Mouse (Mus musculus) layer of hippocampus, adult 9-10 months (tissue): ENCODE data around the gene Pgrmc1.

Experiments used
- DNase-seq: peaks from one replicate; pipeline ENCODE4 v3.0.0; 2022; ENCODE audit warnings: low spot score

The Pgrmc1 gene

DNA sequence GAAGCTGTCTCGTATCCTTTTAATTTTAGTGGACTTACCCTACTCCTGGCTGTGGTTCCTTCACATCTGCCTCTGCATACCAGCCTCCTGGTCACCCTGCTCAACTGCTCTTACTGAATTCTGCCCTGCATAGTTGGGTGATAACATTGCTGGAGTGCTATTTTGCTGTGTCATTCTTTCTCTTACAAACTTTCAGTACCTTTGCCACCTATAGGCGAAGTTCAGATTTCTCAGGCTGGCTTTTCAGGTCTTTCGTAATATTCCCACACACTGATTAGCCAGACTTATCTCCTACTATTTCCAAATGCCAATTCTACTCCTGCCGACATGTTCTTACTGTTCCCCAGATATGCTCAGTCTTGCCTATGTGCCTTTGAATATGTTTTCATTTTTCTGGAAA lies 6.0 kb downstream of the Pgrmc1 start:
- DNase-seq: no peak

DNA sequence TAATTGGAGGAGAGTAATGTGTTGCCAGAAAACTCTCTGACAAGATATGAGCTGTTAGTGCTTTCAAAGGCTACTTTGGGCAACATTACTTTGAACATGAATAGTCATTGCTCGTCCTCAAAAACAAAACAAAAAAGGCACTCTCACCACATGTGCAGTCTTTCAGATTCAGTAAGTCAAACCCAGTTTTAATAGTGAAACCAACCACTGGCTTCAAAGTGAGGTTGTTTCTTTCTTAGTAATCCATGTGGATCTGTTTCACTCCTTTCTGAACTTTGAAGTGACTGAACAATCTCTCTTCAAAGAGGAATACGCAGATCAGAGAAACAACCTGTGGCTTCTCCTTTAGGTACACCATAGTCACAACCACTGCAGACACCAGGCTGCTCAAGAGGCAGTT lies 11.1 kb downstream of the Pgrmc1 start:
- no peak for DNase-seq

DNA sequence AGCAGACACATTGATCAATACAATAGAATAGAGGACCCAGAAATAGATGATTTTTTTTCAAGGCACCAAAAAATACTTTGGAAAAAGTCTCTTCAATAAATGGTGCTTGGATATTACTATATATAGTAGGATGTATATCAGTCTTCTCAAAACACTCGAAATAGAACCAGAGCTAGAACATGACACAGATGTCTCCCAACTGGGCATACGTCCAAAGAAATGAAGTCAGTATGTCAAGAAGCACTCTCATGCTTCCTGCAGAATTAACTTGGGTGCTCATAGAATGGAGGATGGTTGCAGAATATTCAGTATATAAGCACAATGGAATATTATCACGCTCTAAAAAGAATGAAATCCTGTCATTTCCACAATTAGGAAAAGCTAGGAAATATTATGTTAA lies 30.1 kb downstream of the Pgrmc1 start:
- DNase-seq: no peak

DNA sequence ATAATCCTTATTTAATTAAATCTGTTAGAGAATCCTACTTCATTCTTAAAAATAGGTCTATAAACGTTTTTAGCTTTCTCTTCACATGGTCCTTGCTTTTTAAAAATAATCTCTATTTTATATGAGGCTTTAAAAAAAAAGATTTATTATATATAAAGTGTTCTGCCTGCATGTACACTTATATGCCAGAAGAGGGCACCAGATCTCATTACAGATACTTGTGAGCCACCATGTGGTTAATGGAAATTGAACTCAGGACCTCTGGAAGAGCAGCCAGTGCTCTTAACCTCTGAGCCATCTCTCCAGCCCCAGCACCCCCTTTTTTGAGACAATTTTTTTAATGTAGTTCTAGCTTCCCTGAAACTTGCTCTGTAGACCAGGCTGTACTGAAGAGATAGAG lies 32.8 kb downstream of the Pgrmc1 start:
- DNase-seq: no peak

DNA sequence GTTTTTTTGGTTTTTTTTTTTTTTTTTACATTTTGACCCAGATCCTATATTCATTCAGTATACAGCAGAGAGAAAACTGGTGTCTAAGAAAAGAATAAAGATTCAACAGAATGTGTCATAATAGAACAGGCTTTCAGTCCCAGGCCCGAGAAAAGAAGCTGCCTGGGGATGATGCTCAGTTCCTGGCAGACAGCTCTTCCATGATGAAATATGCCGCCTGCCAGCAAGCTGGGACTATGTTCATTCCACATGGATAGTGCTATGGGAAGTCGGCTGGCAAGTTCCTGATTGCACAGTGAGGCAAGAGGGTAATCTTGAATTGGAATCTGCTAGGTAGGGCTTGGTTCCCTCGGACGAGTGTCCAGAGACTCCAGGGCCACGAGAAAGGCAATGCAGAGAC lies 42.0 kb downstream of the Pgrmc1 start:
- DNase-seq: peak; percentile 3

DNA sequence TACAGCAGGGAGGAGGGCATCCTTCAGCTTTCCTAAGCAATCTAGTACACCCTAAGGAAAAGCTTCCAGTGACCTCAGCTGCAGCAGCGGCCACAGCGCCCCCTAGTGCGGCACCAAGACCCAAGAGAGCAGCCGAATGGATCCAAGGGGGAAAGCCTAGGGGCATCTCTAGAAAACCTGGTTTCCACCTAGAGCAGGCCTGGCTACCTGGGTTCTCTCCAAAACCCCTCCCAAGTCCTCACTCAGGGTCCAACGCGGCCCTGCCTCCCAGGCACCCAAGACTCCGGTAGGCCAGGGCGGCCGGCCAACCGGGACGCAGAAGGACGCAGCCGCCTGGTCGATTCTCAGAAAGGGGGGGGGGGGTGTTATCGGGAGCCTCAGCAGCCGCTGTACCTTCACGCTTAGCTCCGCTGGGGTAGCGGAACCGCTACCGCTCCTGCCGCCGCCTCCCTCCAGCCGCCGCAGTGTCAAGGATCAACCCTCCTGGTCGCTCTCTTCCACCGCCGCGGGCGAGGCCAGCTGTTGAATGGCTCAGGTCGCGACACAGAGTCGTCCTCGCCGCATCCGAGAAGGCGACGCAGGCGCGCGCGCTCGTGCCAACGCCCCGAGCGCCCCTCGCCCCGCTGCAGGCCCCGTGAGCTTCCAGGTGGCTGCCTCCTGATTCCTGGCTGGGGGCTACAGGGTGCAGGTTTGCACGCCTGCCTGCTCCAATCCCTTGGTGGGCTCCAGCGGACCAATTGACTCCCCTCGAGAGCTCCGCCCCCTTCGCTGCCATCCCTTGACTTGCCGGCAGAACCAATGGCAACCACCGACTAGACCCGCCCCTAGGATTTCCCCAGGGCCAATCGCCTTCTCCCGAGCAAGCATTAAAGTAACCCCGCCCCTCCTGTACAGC lies 46.9 kb downstream of the Pgrmc1 start, which contains the start of gene Akap17b:
Akap17b (minus strand) TSS at position 739 of the 895 bp plus-strand sequence.
- peak; percentile 49 for DNase-seq
